Mouse (Mus musculus): ENCODE data around the gene Gm47995. TPM values are rescaled to one million over a fixed set of nuclear protein-coding genes. Genes with fewer than 3 reads are reported as not detected.
"Not testable (repeated sequence)": the region's sequence is repeated elsewhere in the genome, so short reads cannot be mapped to it uniquely, and the experiment has no call there.

The Gm47995 gene
- polyA plus RNA-seq, 1 experiment from 2014 or later: 0.21 TPM

DNA sequence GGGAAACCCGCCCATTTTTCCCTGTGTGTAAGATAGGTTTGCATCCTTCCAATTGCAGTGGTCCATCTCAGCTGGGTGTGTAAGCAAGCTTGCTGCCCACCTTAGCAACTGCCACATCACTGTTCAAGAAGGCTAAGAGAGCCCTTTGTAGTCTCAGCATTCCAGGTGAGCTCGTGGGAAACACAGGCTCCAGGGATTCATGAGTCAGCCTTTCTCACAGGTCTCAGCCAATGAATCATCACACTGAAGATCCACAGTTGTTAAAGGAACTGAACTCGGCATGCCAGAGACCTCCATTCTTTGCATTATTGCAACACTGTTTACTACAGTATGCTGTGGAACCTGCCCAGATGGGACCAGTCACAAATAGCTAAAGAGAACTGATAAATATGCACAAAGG, 29.6 kb upstream of the Gm47995 start:
- Histone ChIP-seq H3K27ac (no peak overlapping the region), H3K9me3 (no peaks in the 10 kb centered on the region), H3K4me3 (replicated peaks) (no peak overlapping the region), H3K4me2 (no peak overlapping the region), H3K9ac (no peak overlapping the region), H3K27me3 (replicated peaks) (no peaks in the 10 kb centered on the region), H3K36me3 (no peaks in the 10 kb centered on the region), H3K4me1 (no peaks in the 10 kb centered on the region)
- ATAC-seq (ENCODE audit: insufficient read depth, low FRiP score, low read depth): 0 out of 2 replicates have a peak, but pooled peaks have one; percentile 29
- WGBS: 66% methylated on average over 3 of the region's 3 CpGs

DNA sequence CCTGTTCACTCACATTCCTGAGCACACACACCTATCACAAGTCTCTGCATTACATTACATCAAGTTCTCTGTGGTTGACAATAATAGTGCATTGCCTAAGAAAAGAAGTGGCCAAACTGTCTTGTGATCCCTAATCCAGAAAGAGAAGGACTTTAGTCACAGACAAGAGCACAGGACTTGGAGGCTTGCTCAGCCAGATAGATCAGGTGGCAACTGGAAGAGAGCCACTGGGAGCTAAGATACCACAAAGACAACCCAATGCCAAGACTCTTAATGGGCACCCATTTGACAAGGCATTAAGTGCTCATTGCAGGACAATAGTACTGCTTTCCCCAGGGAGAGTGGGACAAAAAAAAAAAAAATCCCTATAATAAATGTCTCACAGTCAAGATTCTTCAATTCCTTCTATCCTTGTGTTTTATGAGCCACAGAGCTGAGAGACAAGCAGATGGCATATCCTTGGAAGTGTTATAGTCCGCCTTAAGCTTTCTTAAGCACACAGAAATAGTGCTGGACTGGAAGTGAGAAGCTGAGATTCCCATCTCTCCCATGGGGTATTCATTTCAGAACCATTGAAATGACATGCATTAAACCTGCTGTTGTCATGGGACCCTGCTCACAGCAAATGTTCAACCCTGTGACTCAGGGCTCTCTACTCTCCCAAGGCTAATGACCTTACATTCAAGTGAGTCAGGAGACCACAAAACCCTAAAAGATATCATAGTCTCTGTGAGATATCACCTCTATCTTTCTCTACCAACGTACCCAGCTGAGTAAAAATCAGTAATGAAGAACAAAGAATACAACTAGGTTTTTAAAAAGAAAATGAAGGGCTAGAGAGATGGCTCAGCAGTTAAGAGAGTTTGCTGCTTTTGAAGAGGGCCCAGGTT, 26.4 kb upstream of the Gm47995 start:
- no peak for ATAC-seq (ENCODE audit: insufficient read depth, low FRiP score, low read depth)
- no peak overlapping the region for H3K4me2 ChIP-seq

DNA sequence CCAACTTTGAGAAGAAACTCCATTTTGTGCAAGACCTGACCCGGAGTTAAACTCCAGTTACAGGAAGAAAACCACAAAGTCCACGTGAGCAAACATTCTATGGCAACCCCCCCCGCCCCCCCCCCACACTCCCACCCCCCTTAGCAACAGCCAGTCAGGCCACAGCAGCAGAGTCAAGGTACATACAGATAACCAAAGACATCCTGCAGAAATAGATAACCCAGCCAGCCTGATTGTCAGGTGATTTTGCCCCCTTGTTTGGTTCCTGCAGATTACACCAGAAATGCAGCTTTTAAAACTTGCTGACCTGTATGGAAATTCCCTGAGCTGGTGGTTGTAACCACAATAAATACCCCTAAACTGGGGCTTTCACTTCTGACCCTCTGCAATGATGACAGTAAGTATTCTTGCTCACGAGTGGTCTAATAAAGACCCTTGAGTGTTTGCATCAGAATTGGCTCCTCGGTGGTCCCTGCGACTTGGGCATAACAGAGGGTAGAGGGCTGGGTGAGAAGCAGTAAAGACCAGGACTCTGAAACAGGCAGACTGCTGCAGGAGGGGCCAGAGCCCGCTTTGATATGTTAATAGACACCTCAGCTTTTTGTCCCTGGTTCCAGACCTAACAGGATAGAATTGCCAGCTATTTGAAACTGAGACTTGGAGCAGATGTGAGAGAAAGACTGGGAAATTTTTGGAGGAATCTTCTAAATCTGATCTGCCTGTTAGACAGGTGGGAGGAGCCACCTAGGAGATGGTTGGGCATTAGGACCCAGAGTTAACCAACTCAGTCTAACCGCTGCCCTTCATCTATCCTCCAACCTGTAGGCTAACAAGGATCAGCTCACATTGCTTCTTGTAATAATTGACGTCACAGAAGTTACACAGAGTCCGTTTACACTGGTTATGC, 21.0 kb upstream of the Gm47995 start:
- Histone ChIP-seq H3K27me3 (replicated peaks) (no peaks in the 10 kb centered on the region), H3K27ac (no peak overlapping the region), H3K4me3 (replicated peaks) (peak overlapping the region; percentile 20; the same call in 1 of the 2 replicates), H3K9ac (no peak overlapping the region), H3K9me3 (no peaks in the 10 kb centered on the region), H3K36me3 (no peaks in the 10 kb centered on the region), H3K4me1 (no peaks in the 10 kb centered on the region), H3K4me2 (peak overlapping the region; percentile 47)
- 10% methylated on average over 10 of the region's 10 CpGs for WGBS
- peak; percentile 91 for ATAC-seq (ENCODE audit: insufficient read depth, low FRiP score, low read depth)

More for the DNA sequence above, 26.4 kb upstream of the Gm47995 start:
- Histone ChIP-seq H3K9ac (no peak overlapping the region), H3K9me3 (no peaks in the 10 kb centered on the region), H3K4me1 (no peaks in the 10 kb centered on the region), H3K27me3 (replicated peaks) (no peaks in the 10 kb centered on the region), H3K27ac (no peak overlapping the region), H3K36me3 (no peaks in the 10 kb centered on the region), H3K4me3 (replicated peaks) (no peak overlapping the region)
- WGBS: 78% methylated on average over 2 of the region's 2 CpGs

DNA sequence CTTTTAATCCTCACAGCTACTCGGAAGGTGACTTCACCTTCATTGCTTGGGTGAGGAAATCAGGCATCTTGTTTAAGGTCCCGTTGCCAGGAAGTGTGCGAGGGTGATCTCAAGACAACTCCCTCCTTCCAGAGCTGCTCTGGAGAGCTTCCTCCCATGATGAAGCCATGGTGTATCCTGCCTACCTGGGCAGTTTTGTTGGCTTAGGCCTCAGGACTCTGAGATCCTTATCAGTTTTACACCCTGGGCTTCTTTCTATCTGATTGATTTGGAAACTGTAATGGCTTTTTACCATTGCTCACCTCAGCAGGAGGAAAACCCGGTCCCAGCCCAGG, 20.3 kb upstream of the Gm47995 start:
- 14% methylated on average over 4 of the region's 4 CpGs for WGBS
- Histone ChIP-seq H3K4me3 (replicated peaks) (peak overlapping the region; percentile 20; the same call in 1 of the 2 replicates), H3K9me3 (no peaks in the 10 kb centered on the region), H3K36me3 (no peaks in the 10 kb centered on the region), H3K9ac (no peak overlapping the region), H3K27ac (no peak overlapping the region), H3K4me2 (peak overlapping the region; percentile 47), H3K4me1 (no peaks in the 10 kb centered on the region), H3K27me3 (replicated peaks) (no peaks in the 10 kb centered on the region)
- ATAC-seq (ENCODE audit: insufficient read depth, low FRiP score, low read depth): no peak

DNA sequence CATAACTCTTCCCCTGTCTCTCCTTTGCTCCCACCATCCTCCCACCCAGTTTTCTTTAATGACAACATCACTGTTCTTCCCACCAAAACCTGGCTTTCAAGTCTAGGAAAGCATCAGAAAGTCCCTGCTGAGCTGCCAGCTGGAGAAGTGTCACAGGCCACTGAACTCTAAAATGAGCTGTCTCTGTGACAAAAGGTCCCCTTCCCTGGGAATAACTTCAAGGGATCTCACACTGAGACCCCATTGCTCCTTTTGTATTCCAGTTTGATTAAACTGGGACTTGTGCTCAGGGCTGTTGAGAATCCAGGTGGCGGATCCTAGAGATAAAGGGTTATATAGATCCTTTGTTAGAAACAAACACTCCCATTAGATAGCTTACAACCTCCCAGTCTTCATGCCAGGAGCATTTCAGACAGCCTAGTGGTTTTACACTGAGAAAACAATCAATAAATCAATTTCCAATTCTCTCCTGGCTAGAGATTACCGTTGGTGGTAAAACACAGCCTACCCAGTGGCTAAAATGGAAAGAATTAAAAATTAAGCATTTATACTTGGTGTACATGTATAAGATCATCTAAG, 19.7 kb upstream of the Gm47995 start:
- Histone ChIP-seq H3K4me1 (no peaks in the 10 kb centered on the region), H3K36me3 (no peaks in the 10 kb centered on the region), H3K4me3 (replicated peaks) (no peak overlapping the region), H3K27me3 (replicated peaks) (no peaks in the 10 kb centered on the region), H3K27ac (no peak overlapping the region), H3K9me3 (no peaks in the 10 kb centered on the region), H3K4me2 (no peak overlapping the region), H3K9ac (no peak overlapping the region)
- no peak for ATAC-seq (ENCODE audit: insufficient read depth, low FRiP score, low read depth)
- WGBS: 58% methylated on average over 2 of the region's 2 CpGs

DNA sequence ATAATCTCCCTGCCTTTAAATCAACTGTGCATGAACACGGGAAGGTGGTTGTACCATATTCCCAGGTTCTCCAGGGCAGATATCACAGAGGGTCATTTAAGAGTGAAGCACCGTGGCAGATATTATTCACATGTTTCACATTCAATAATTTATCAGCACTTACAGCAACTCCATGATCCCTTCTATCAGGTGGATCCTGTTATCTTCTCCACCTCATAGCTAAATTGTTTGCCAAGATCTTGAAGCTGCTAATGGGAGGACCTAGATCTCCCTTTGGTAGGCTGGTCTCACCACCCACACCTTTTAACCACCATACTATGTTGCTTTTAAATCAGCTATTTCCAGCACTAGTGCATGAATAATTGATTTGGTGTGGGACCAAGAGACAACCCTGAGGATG, 18.1 kb upstream of the Gm47995 start:
- WGBS: 74% methylated on average over 2 of the region's 2 CpGs
- Histone ChIP-seq H3K9ac (no peak overlapping the region), H3K4me3 (replicated peaks) (no peak overlapping the region), H3K36me3 (no peaks in the 10 kb centered on the region), H3K4me2 (no peak overlapping the region), H3K9me3 (no peaks in the 10 kb centered on the region), H3K27me3 (replicated peaks) (no peaks in the 10 kb centered on the region), H3K4me1 (no peaks in the 10 kb centered on the region), H3K27ac (no peak overlapping the region)
- ATAC-seq (ENCODE audit: insufficient read depth, low FRiP score, low read depth): peak; percentile 11; the same call in 1 of the 2 replicates

DNA sequence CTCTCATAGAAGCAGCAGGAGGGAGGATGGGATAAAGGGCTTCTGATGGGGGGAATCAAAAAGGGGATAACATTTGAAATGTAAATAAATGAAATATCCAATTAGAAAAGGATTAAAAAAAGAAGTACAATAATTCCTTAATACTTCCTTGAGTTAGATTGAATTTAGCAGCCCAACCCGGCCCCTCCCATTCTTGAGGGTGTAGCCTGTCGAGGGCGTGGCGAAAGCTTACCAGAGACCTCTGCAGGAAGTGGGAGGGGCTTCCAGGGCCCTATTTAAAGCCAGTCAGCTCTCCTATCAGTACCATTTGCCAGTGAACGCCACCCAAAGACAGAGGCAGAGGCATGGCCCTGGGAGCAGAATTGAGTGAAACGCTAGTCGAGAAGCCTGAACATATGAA, 16.0 kb upstream of the Gm47995 start, which contains the start of gene Gm47985:
Gene Gm47985 (plus strand): TSS at position 272 of the 400 bp plus-strand sequence.
- H3K9me3 ChIP-seq; ATAC-seq (ENCODE audit: insufficient read depth, low FRiP score, low read depth); H3K9ac ChIP-seq; H3K36me3 ChIP-seq; H3K4me2 ChIP-seq; H3K4me1 ChIP-seq; H3K27me3 ChIP-seq (replicated peaks); H3K27ac ChIP-seq; H3K4me3 ChIP-seq (replicated peaks): not testable (repeated sequence)
- WGBS: 100% methylated on average over 1 of the region's 7 CpGs

DNA sequence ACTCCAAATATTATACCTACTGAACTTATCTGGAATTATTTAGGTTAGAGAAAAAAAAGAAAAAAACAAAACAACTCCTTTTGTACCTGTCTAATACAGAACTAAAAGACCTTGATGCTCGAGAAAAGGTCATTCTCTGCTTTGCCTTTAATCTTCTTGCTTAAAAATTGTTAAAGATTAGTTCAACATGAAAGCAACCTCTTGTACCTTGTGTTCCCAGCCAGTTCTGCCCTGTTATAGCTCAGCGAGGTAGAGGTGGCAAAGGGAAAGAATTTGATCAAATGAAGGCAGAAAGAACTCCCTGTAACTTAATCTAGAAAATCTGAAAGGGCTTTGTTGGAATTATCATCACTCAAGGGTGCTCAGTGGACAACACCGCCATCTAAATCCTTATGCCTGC, 12.1 kb upstream of the Gm47995 start:
- 78% methylated on average over 3 of the region's 3 CpGs for WGBS
- H3K36me3 ChIP-seq; ATAC-seq (ENCODE audit: insufficient read depth, low FRiP score, low read depth); H3K9ac ChIP-seq; H3K9me3 ChIP-seq; H3K4me2 ChIP-seq; H3K27ac ChIP-seq; H3K4me3 ChIP-seq (replicated peaks); H3K4me1 ChIP-seq; H3K27me3 ChIP-seq (replicated peaks): not testable (repeated sequence)

DNA sequence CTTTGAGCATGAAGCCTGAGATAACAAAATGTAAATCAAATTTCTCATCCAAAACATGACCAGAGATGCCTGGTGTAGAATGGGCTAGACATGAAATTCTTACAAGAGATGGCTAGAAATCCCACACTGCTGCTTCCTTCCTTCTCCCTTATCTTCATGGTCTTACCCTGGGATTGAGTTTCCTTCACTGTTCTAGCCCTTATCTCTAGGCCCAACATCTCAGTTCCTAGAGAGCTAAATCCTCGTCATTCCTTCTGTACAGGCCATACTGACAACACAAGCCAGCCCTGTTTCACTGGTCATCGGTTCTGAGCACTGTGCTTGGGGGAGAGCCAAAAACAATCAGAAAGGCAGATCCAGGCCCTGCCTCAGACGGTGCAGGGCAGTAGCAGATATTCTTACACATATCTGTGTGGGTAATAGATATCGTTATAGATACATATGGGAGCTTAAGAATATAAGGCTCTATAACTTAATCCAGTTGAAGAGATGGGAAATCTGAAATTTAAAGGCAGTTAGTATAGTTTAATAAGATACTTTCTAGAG, 11.3 kb upstream of the Gm47995 start:
- not testable (repeated sequence) for H3K9me3 ChIP-seq; H3K27ac ChIP-seq; H3K27me3 ChIP-seq (replicated peaks); H3K4me3 ChIP-seq (replicated peaks); ATAC-seq (ENCODE audit: insufficient read depth, low FRiP score, low read depth); H3K9ac ChIP-seq; H3K4me2 ChIP-seq; H3K4me1 ChIP-seq; H3K36me3 ChIP-seq
- 74% methylated on average over 4 of the region's 4 CpGs for WGBS

DNA sequence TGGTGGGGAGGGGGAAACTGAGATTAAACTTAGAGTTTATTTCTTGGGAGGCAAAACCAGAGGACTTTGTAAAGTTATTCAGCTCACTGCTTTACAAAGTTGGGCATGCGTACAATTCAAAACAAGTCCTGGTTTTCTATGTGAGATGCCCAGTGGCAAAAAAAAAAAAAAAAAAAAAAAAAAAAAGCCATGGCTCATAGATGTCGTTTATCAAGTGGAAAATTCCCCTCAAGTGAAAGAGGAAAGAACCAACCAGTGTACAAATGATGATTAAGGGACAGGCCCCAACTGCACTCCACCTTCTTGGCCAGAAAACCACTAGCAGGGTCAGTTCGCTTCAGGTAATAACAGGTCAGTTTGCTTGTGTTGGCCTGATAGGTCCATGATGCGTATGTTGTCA, 9.8 kb upstream of the Gm47995 start:
- ATAC-seq (ENCODE audit: insufficient read depth, low FRiP score, low read depth): no peak
- H3K27ac ChIP-seq: no peak overlapping the region
- H3K9ac ChIP-seq: no peak overlapping the region
- no peak overlapping the region for H3K4me3 ChIP-seq (replicated peaks)
- no peaks in the 10 kb centered on the region for H3K9me3 ChIP-seq
- no peaks in the 10 kb centered on the region for H3K36me3 ChIP-seq
- no peak overlapping the region for H3K4me2 ChIP-seq
- 86% methylated on average over 4 of the region's 4 CpGs for WGBS
- H3K27me3 ChIP-seq (replicated peaks): no peaks in the 10 kb centered on the region
- H3K4me1 ChIP-seq: no peaks in the 10 kb centered on the region

DNA sequence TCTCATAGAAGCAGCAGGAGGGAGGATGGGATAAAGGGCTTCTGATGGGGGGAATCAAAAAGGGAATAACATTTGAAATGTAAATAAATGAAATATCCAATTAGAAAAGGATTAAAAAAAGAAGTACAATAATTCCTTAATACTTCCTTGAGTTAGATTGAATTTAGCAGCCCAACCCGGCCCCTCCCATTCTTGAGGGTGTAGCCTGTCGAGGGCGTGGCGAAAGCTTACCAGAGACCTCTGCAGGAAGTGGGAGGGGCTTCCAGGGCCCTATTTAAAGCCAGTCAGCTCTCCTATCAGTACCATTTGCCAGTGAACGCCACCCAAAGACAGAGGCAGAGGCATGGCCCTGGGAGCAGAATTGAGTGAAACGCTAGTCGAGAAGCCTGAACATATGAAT, 6.2 kb upstream of the Gm47995 start, which contains the start of gene Gm8947:
Gene Gm8947 (plus strand): TSS at position 302 of the 400 bp plus-strand sequence.
- H3K4me2 ChIP-seq; H3K36me3 ChIP-seq; ATAC-seq (ENCODE audit: insufficient read depth, low FRiP score, low read depth); H3K4me1 ChIP-seq; H3K9ac ChIP-seq; H3K27ac ChIP-seq; H3K9me3 ChIP-seq; H3K27me3 ChIP-seq (replicated peaks); H3K4me3 ChIP-seq (replicated peaks): not testable (repeated sequence)
- WGBS: 92% methylated on average over 2 of the region's 7 CpGs

Data from stomach, embryonic 15.5 days (tissue).